Mouse (Mus musculus) heart, postnatal 25 days (tissue): ENCODE data around the gene Gm8906. TPM values are rescaled to one million over a fixed set of nuclear protein-coding genes. Genes with fewer than 3 reads are reported as not detected.
"Not testable (repeated sequence)": the region's sequence is repeated elsewhere in the genome, so short reads cannot be mapped to it uniquely, and the experiment has no call there.

Experiments
- DNase-seq: peaks from one replicate; pipeline ENCODE4 v3.0.0; 2022; ENCODE audit warnings: low spot score
- intact Hi-C: fragments of 180-260 bp; cut with DNase I; formaldehyde crosslinking; loops from one replicate; pipeline ENCODE4 v1.15.1; 2025
- total RNA-seq, 2 experiments: library from RNA; stranded (reverse); gene quantifications; 2 replicates each; pipeline ENCODE4 v1.2.3; 2021

The Gm8906 gene
- not detected for total RNA-seq

- DNase-seq, intact Hi-C loops: not testable (repeated sequence)
Observed at GRCm38 (mm10) chr5:11502385-11502784, at the start of gene Gm8906. TSS of gene Gm8906 (plus strand) at chr5:11502685.

Other genes with a start within 250 kb of the Gm8906 start
- gene Gm8890, start 246.7 kb upstream of the Gm8906 start, total RNA-seq, result not detected
- gene Speer1, start 161.2 kb upstream of the Gm8906 start, total RNA-seq, result not detected
- not detected for gene Gm8897, start 86.3 kb upstream of the Gm8906 start, total RNA-seq
- not detected for gene Gm6460, start 92.2 kb downstream of the Gm8906 start, total RNA-seq
- not detected for gene Gm8922, start 179.3 kb downstream of the Gm8906 start, total RNA-seq